Mouse (Mus musculus) thymus, adult 2 months (tissue): ENCODE results near the gene Sec14l4.

Experiments
- CTCF ChIP-seq: fragments of 200-500 bp; IDR thresholded peaks from 2 replicates; pipeline ENCODE4 v1.5.1; 2012; ENCODE audit warnings: mild to moderate bottlenecking, control low read depth, low read length, moderate library complexity, borderline replicate concordance; ENCODE audit not compliant: control insufficient read depth, poor library complexity, insufficient read depth; ENCODE audit errors: extremely low read depth
- POLR2A ChIP-seq: fragments of 200-500 bp; IDR thresholded peaks from 2 replicates; pipeline ENCODE4 v1.6.1; 2012; ENCODE audit warnings: mild to moderate bottlenecking, low read length, control low read depth, moderate library complexity; ENCODE audit not compliant: control insufficient read depth, poor library complexity, insufficient read depth; ENCODE audit errors: extremely low read depth

DNA sequence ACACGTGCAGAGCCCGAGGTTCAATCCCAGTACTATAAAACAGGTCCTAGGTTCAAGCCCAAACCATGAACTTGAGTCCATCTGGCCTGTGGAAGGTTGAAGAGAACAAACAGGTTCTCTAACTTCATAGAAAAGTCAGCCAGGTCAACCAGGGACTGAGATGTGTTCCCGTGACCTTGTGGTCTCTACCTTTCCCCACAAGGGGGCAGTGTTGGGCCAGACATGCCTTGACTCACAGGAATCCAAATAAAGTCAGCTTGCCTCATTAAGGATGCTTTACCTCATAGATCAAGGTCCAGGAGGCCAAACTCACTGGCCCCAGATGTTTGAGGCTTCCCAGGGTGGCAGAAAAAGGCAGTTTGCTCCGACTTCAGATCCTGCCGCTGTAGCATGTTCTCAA lies 22.3 kb downstream of the Sec14l4 start:
- peak; percentile 40; the same call in 1 of the 2 replicates for TF ChIP-seq CTCF
- no peak for TF ChIP-seq POLR2A
